Mouse (Mus musculus) gastrocnemius, postnatal 4 days (tissue): ENCODE measurements at regions not wholly inside any gene's neighbourhood (a gene's known extent, or its start where the extent isn't known, plus 50 kb on each side); places are given as distances from the start of the nearest gene placed in this dataset.
"Not testable (repeated sequence)": the region's sequence is repeated elsewhere in the genome, so short reads cannot be mapped to it uniquely, and the experiment has no call there.

Experiments used
- DNase-seq, 2 experiments: peaks; one replicate each; pipeline ENCODE4 v3.0.0; 2021 to 2022; ENCODE audit warnings: low spot score in 2 of 2, mixed read lengths in 2 of 2

- DNase-seq, result no peak
Observed at GRCm38 (mm10) chr3:60798862-60799261, 203.7 kb upstream of the P2ry1 start.

GRCm38 (mm10) chr3:60804711-60805293, 197.8 kb upstream of the P2ry1 start:
- DNase-seq, result no peak

GRCm38 (mm10) chr3:60811924-60812323, 190.7 kb upstream of the P2ry1 start:
- no peak for DNase-seq

GRCm38 (mm10) chr3:60813485-60813884, 189.1 kb upstream of the P2ry1 start:
- no peak for DNase-seq

- DNase-seq, result no peak
Observed at GRCm38 (mm10) chr3:60819684-60820281, 182.8 kb upstream of the P2ry1 start.

GRCm38 (mm10) chr3:60821463-60821862, 181.1 kb upstream of the P2ry1 start:
- DNase-seq, result no peak

- DNase-seq, result no peak
Observed at GRCm38 (mm10) chr3:60826759-60827158, 175.8 kb upstream of the P2ry1 start.

- DNase-seq, result no peak
Observed at GRCm38 (mm10) chr3:60832385-60832784, 170.2 kb upstream of the P2ry1 start.

- DNase-seq, result no peak
Observed at GRCm38 (mm10) chr3:60841895-60842294, 160.7 kb upstream of the P2ry1 start.

GRCm38 (mm10) chr3:60845293-60845692, 157.3 kb upstream of the P2ry1 start:
- DNase-seq, result no peak

- DNase-seq, result no peak
Observed at GRCm38 (mm10) chr3:60848437-60848836, 154.2 kb upstream of the P2ry1 start.

- no peak for DNase-seq
Observed at GRCm38 (mm10) chr3:60853773-60854172, 148.8 kb upstream of the P2ry1 start.

- no peak for DNase-seq
Observed at GRCm38 (mm10) chr3:60855734-60856133, 146.9 kb upstream of the P2ry1 start.

- DNase-seq, result no peak
Observed at GRCm38 (mm10) chr3:60858474-60859118, 144.0 kb upstream of the P2ry1 start.

GRCm38 (mm10) chr3:60859119-60859515, 143.5 kb upstream of the P2ry1 start:
- DNase-seq, result no peak

- DNase-seq, result not testable (repeated sequence)
Observed at GRCm38 (mm10) chr3:60876858-60877257, 125.7 kb upstream of the P2ry1 start.

- DNase-seq, result no peak
Observed at GRCm38 (mm10) chr3:60878880-60879279, 123.7 kb upstream of the P2ry1 start.

- DNase-seq, result no peak
Observed at GRCm38 (mm10) chr3:60884027-60884426, 118.6 kb upstream of the P2ry1 start.

- DNase-seq, result no peak
Observed at GRCm38 (mm10) chr3:60889191-60889861, 113.3 kb upstream of the P2ry1 start.

GRCm38 (mm10) chr3:60897628-60898269, 104.8 kb upstream of the P2ry1 start:
- DNase-seq, result no peak

- DNase-seq, result no peak
Observed at GRCm38 (mm10) chr3:60898720-60899119, 103.9 kb upstream of the P2ry1 start.

- DNase-seq, result no peak
Observed at GRCm38 (mm10) chr3:60901571-60901970, 101.0 kb upstream of the P2ry1 start.
